Mouse (Mus musculus): Measurements from ENCODE around the gene Peg10. TPM values are rescaled to one million over a fixed set of nuclear protein-coding genes. Genes with fewer than 3 reads are reported as not detected.
"Not testable (repeated sequence)": the region's sequence is repeated elsewhere in the genome, so short reads cannot be mapped to it uniquely, and the experiment has no call there.

Gene Peg10
- polyA plus RNA-seq, 1 experiment from 2014 or later: 7.9 TPM

DNA sequence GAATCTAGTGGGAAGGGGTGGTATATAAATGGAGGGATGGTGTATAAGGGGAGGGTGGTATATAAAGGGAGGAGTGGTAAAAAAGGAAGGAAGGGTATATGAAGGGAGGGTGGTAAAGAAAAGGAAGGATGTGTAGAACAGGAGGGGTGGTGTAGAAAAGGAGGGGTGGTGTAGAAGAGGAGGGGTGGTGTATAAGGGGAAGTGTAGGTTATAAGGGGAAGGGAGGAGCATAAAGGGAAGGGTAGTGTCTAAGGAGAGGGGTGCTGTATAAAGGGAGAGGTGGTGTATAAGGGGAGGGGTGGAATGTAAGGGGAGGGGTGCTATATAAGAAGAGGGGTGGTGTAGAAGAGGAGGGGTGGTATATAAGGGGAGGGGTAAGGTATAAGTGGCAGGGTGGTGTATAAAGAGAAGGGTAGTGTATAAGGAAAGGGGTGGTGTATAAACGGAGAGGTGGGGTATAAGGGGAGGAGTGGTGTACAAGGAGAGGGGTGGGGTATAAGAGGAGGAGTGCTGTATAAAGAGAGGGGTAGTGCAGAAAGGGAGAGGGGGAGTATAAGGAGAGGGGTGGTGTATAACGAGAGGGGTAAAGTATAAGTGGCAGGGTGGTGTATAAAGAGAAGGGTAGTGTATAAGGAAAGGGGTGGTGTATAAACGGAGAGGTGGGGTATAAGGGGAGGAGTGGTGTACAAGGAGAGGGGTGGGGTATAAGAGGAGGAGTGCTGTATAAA, 14.5 kb downstream of the Peg10 start:
- H3K36me3 ChIP-seq (ENCODE audit: control insufficient read depth, insufficient read depth, low read length): not testable (repeated sequence)

DNA sequence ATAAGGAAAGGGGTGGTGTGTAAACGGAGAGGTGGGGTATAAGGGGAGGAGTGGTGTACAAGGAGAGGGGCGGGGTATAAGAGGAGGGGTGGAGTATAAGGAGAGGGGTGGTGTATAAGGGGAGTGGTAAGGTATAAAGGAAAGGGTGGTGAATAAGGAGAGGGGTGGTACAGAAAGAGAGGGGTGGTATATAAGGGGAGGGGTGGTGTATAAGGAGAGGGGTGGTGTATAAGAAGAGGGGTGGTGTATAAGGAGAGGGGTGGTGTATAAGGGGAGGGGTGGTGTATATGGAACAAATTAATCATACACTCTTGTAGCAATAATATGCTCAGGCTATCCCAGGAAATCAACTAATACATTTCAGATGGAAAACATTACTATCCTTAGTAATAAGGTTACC, 15.1 kb downstream of the Peg10 start:
- no peaks in the 10 kb centered on the region for H3K36me3 ChIP-seq (ENCODE audit: control insufficient read depth, insufficient read depth, low read length)
- H3K27ac ChIP-seq (ENCODE audit: low read depth, low read length): no peak overlapping the region
- H3K4me3 ChIP-seq (ENCODE audit: low read length): no peak overlapping the region
- no peak overlapping the region for H3K9ac ChIP-seq (ENCODE audit: low read depth, low read length)
- no peaks in the 10 kb centered on the region for H3K4me1 ChIP-seq (ENCODE audit: control insufficient read depth, insufficient read depth, low read length)
- no peak overlapping the region for H3K4me2 ChIP-seq (replicated peaks; ENCODE audit: low read depth, low read length)
- H3K9me3 ChIP-seq (ENCODE audit: control insufficient read depth, low read length): no peaks in the 10 kb centered on the region
- H3K27me3 ChIP-seq (ENCODE audit: control insufficient read depth, insufficient read depth, low read length): no peaks in the 10 kb centered on the region
- 31% methylated on average over 2 of the region's 2 CpGs for WGBS
- ATAC-seq (ENCODE audit: low FRiP score, low TSS enrichment): peak; percentile 97

More for the DNA sequence above, 14.5 kb downstream of the Peg10 start:
- not testable (repeated sequence) for H3K9me3 ChIP-seq (ENCODE audit: control insufficient read depth, low read length); ATAC-seq (ENCODE audit: low FRiP score, low TSS enrichment); H3K9ac ChIP-seq (ENCODE audit: low read depth, low read length); H3K27ac ChIP-seq (ENCODE audit: low read depth, low read length); H3K27me3 ChIP-seq (ENCODE audit: control insufficient read depth, insufficient read depth, low read length); H3K4me2 ChIP-seq (replicated peaks; ENCODE audit: low read depth, low read length); H3K4me3 ChIP-seq (ENCODE audit: low read length); H3K4me1 ChIP-seq (ENCODE audit: control insufficient read depth, insufficient read depth, low read length)
- whole genome bisulfite sequencing: 37% methylated on average over 3 of the region's 3 CpGs

DNA sequence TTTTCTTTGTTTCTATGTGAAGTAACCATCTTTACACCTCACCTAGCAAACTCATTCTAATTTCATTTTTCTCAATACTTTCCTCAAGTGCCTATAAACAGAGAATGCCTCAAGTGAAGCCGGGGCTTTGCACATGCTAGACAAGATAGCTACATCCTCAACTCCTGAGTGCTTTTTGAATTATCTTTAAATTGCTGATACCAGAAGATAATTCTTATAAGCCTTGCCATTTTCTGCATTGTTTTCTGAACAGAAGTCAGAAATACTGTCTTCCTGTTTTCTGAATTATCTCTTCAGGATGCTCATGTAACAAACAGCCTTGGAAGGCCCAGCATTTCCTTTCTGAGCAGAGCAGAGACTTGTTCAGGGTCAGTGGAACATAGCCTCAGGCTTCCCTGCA, 49.2 kb downstream of the Peg10 start:
- 88% methylated on average over 1 of the region's 1 CpGs for WGBS
- Histone ChIP-seq H3K9ac (ENCODE audit: low read depth, low read length) (no peak overlapping the region), H3K36me3 (ENCODE audit: control insufficient read depth, insufficient read depth, low read length) (no peaks in the 10 kb centered on the region), H3K27me3 (ENCODE audit: control insufficient read depth, insufficient read depth, low read length) (no peaks in the 10 kb centered on the region), H3K9me3 (ENCODE audit: control insufficient read depth, low read length) (no peaks in the 10 kb centered on the region), H3K4me2 (replicated peaks; ENCODE audit: low read depth, low read length) (no peak overlapping the region), H3K4me3 (ENCODE audit: low read length) (no peak overlapping the region), H3K4me1 (ENCODE audit: control insufficient read depth, insufficient read depth, low read length) (no peaks in the 10 kb centered on the region), H3K27ac (ENCODE audit: low read depth, low read length) (no peak overlapping the region)
- ATAC-seq (ENCODE audit: low FRiP score, low TSS enrichment): no peak

DNA sequence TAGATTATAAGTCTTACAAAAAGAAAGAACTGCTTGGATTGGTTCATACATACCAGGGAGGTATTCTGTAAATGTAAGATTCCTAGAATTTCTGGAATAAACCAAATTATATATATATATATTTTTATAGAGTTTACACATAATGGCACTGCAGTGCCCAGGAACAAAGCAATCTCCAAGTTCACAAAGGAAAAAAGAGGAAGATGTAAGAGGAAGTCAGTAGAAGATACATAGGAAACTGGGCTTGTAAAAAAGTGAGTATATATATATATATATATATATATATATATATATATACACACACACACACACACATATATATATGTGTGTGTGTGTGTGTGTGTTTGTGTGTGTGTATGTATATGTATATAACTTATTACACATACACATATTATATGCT, 50.2 kb downstream of the Peg10 start:
- H3K36me3 ChIP-seq (ENCODE audit: control insufficient read depth, insufficient read depth, low read length); H3K9ac ChIP-seq (ENCODE audit: low read depth, low read length); H3K27me3 ChIP-seq (ENCODE audit: control insufficient read depth, insufficient read depth, low read length); H3K4me2 ChIP-seq (replicated peaks; ENCODE audit: low read depth, low read length); H3K4me1 ChIP-seq (ENCODE audit: control insufficient read depth, insufficient read depth, low read length); H3K4me3 ChIP-seq (ENCODE audit: low read length); ATAC-seq (ENCODE audit: low FRiP score, low TSS enrichment); H3K27ac ChIP-seq (ENCODE audit: low read depth, low read length); H3K9me3 ChIP-seq (ENCODE audit: control insufficient read depth, low read length): not testable (repeated sequence)

DNA sequence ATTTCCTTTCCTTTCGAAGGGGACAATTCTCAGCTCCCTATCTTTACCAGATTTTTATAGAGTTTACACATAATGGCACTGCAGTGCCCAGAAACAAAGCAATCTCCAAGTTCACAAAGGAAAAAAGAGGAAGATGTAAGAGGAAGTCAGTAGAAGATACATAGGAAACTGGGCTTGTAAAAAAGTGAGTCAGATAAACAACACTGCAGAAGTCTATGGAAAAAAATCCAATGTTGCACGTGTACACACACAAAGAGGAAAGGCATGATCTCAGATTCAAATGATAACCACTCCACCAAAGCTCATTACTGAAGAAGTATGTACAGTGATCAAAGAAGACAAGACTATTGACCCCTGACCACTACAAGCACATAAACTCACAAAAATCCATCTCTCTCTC, 51.3 kb downstream of the Peg10 start:
- 40% methylated on average over 2 of the region's 2 CpGs for WGBS
- Histone ChIP-seq H3K36me3 (ENCODE audit: control insufficient read depth, insufficient read depth, low read length) (no peaks in the 10 kb centered on the region), H3K4me1 (ENCODE audit: control insufficient read depth, insufficient read depth, low read length) (no peaks in the 10 kb centered on the region), H3K9ac (ENCODE audit: low read depth, low read length) (no peak overlapping the region), H3K27me3 (ENCODE audit: control insufficient read depth, insufficient read depth, low read length) (no peaks in the 10 kb centered on the region), H3K27ac (ENCODE audit: low read depth, low read length) (no peak overlapping the region), H3K4me3 (ENCODE audit: low read length) (no peak overlapping the region), H3K4me2 (replicated peaks; ENCODE audit: low read depth, low read length) (no peak overlapping the region), H3K9me3 (ENCODE audit: control insufficient read depth, low read length) (no peaks in the 10 kb centered on the region)
- no peak for ATAC-seq (ENCODE audit: low FRiP score, low TSS enrichment)

DNA sequence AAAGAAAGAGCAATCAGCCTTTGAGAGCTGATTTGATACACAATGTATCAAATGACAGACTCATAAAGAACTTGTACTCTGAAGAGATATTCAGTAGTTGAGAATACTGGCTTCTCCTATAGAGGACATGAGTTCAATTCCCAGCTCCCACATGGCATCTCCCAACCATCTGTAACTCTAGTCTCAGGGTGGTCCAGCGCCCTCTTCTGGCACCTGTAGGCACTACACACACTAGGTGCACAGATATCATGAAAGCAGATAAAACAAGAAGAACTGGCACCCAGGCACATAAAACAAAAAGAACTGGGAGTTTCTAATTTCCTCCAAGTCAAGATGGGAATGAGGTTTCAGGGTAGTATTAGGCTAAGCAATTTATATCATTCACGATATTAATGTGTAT, 52.3 kb downstream of the Peg10 start:
- ATAC-seq (ENCODE audit: low FRiP score, low TSS enrichment): no peak
- no peak overlapping the region for H3K27ac ChIP-seq (ENCODE audit: low read depth, low read length)
- WGBS: 78% methylated on average over 2 of the region's 2 CpGs

DNA sequence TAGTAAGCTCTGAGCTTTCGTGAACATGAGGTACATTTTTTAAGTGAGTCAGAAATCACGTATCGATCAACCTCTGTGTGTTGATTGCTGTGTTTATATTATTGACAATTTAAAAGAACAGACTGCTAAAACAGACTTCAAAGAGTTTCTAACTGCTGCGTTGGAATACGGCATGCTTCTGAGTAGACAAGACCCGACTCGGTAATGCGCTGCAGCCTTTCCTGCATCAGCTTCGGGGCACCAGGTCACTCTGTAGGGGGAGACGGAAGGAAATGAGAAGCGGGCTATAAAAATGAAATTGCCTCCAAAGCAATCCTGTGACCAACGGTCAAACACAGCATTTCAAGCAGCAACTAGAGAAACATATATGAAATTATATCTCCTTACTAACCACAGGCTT, 59.9 kb downstream of the Peg10 start:
- no peak overlapping the region for H3K4me2 ChIP-seq (replicated peaks; ENCODE audit: low read depth, low read length)

More for the DNA sequence above, 52.3 kb downstream of the Peg10 start:
- H3K4me2 ChIP-seq (replicated peaks; ENCODE audit: low read depth, low read length): no peak overlapping the region
- no peaks in the 10 kb centered on the region for H3K27me3 ChIP-seq (ENCODE audit: control insufficient read depth, insufficient read depth, low read length)
- H3K4me3 ChIP-seq (ENCODE audit: low read length): no peak overlapping the region
- no peaks in the 10 kb centered on the region for H3K4me1 ChIP-seq (ENCODE audit: control insufficient read depth, insufficient read depth, low read length)
- H3K36me3 ChIP-seq (ENCODE audit: control insufficient read depth, insufficient read depth, low read length): no peaks in the 10 kb centered on the region
- H3K9me3 ChIP-seq (ENCODE audit: control insufficient read depth, low read length): no peaks in the 10 kb centered on the region
- H3K9ac ChIP-seq (ENCODE audit: low read depth, low read length): no peak overlapping the region

More for the DNA sequence above, 59.9 kb downstream of the Peg10 start:
- H3K27ac ChIP-seq (ENCODE audit: low read depth, low read length): no peak overlapping the region
- H3K9ac ChIP-seq (ENCODE audit: low read depth, low read length): no peak overlapping the region
- H3K9me3 ChIP-seq (ENCODE audit: control insufficient read depth, low read length): no peaks in the 10 kb centered on the region
- WGBS: 48% methylated on average over 12 of the region's 12 CpGs
- H3K4me3 ChIP-seq (ENCODE audit: low read length): no peak overlapping the region
- no peaks in the 10 kb centered on the region for H3K36me3 ChIP-seq (ENCODE audit: control insufficient read depth, insufficient read depth, low read length)
- 0 out of 2 replicates have a peak, but pooled peaks cover 4% of the 10 kb centered on the region for H3K4me1 ChIP-seq (ENCODE audit: control insufficient read depth, insufficient read depth, low read length)
- no peak for ATAC-seq (ENCODE audit: low FRiP score, low TSS enrichment)
- H3K27me3 ChIP-seq (ENCODE audit: control insufficient read depth, insufficient read depth, low read length): no peaks in the 10 kb centered on the region

Other genes starting within 250 kb of the Peg10 start
- 171 and 267 TPM in 2 replicates for gene Col1a2, start 242.5 kb upstream of the Peg10 start, polyA plus RNA-seq (2014; fragmentation: Nextera tagmentation; extraction: Ambion mirVana)
- 23.3 and 47.5 TPM in 2 replicates for gene Casd1, start 146.5 kb upstream of the Peg10 start, polyA plus RNA-seq (2014; fragmentation: Nextera tagmentation; extraction: Ambion mirVana)
- 35.4 and 40.1 TPM in 2 replicates for gene Sgce, start 99 bp upstream of the Peg10 start, polyA plus RNA-seq (2014; fragmentation: Nextera tagmentation; extraction: Ambion mirVana)
- gene Ppp1r9a, start 155.6 kb downstream of the Peg10 start, polyA plus RNA-seq (2014; fragmentation: Nextera tagmentation; extraction: Ambion mirVana): 13.6 and 28.8 TPM in 2 replicates